Mouse (Mus musculus) midbrain, embryonic 11.5 days (tissue): Measurements from ENCODE around the gene Leng9. TPM values are rescaled to one million over a fixed set of nuclear protein-coding genes. Genes with fewer than 3 reads are reported as not detected.
A peak's percentile ranks its signal among the peaks of the same experiment; 100 is the strongest.

Experiments used
- ATAC-seq: fragments of 200-750 bp; cut with Nextera tagmentation; 2 replicates; pipeline ENCODE4 v1.8.0; 2017; ENCODE audit warnings: moderate TSS enrichment, moderate library complexity; ENCODE audit not compliant: low FRiP score
- DNase-seq: peaks from one replicate; pipeline ENCODE4 v3.0.0; 2015; ENCODE audit warnings: low spot score; ENCODE audit errors: missing footprints
- H3K27ac ChIP-seq: fragments of 300-500 bp; sonication (generic); 2 replicates; pipeline ENCODE4 v1.5.1; 2014; ENCODE audit warnings: low read depth, low read length
- H3K27me3 ChIP-seq: fragments of 300-500 bp; sonication (generic); 2 replicates; pipeline ENCODE4 v1.6.1; 2014; ENCODE audit warnings: mild to moderate bottlenecking, low read length, moderate library complexity, mixed read lengths; ENCODE audit not compliant: control insufficient read depth, insufficient read depth
- H3K36me3 ChIP-seq: fragments of 300-500 bp; sonication (generic); 2 replicates; pipeline ENCODE4 v1.6.1; 2014; ENCODE audit warnings: mild to moderate bottlenecking, low read length, moderate library complexity, mixed read lengths; ENCODE audit not compliant: control insufficient read depth, insufficient read depth
- H3K4me1 ChIP-seq: fragments of 300-500 bp; sonication (generic); 2 replicates; pipeline ENCODE4 v1.6.1; 2014; ENCODE audit warnings: low read length; ENCODE audit not compliant: control insufficient read depth, insufficient read depth
- H3K4me2 ChIP-seq: fragments of 300-500 bp; sonication (generic); 2 replicates; pipeline ENCODE4 v1.6.1; 2014; ENCODE audit warnings: mild to moderate bottlenecking, moderate library complexity
- H3K4me3 ChIP-seq: fragments of 300-500 bp; sonication (generic); 2 replicates; pipeline ENCODE4 v1.5.1; 2014; ENCODE audit warnings: low read depth, low read length
- H3K9ac ChIP-seq: fragments of 300-500 bp; sonication (generic); 2 replicates; pipeline ENCODE4 v1.6.1; 2014; ENCODE audit warnings: low read length
- H3K9me3 ChIP-seq: fragments of 300-500 bp; sonication (generic); 2 replicates; pipeline ENCODE4 v1.6.1; 2016; ENCODE audit warnings: low read length; ENCODE audit not compliant: control insufficient read depth
- WGBS: fragments of 180-500 bp; shearing (Covaris S2); extraction: QIAGEN DNeasy Blood & Tissue Kit; methylation state at CpG from one replicate; pipeline ENCODE4 v1.1.7; 2014; 5-methylcytosine and 5-hydroxymethylcytosine counted together
- polyA plus RNA-seq: library from polyadenylated mRNA; unstranded; fragments of >200 nt; fragmentation: Nextera tagmentation; extraction: Ambion mirVana; gene quantifications from 2 replicates; pipeline ENCODE4 v1.2.1, GENCODE M21; 2014

Leng9 gene
- polyA plus RNA-seq, 1 experiment from 2014 or later, result 2.0 TPM

GRCm38 (mm10) chr7:4154976-4155375 is 4.8 kb upstream of the Leng9 start:
- 31% methylated on average over 4 of the region's 4 CpGs for WGBS

DNA sequence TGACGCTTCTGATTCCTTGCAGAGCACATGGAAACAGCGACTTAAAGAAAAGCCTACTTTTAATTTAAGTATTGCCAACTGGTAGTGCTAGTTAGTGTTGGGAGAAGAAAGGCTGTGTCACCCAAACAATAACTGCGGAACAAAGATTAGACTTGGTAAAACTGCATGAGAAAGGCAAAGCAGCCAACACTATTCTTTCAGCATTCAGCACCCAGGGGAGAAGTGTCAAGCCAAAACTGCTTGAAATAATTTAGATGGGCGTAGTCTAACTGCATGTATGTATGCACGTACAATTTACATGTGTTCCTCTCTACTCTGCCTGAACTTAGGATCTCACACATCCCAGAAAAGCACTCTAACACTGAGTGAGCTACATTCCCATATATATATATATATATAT is 4.2 kb upstream of the Leng9 start:
- peak; percentile 23 for DNase-seq
- WGBS, result 80% methylated on average over 5 of the region's 5 CpGs

More at GRCm38 (mm10) chr7:4154976-4155375, 4.8 kb upstream of the Leng9 start:
- peaks cover 7% of the 10 kb centered on the region for H3K4me1 ChIP-seq
- H3K4me3 ChIP-seq, result no peak overlapping the region
- ATAC-seq (no peak), DNase-seq (peak; percentile 75)
- no peak overlapping the region for H3K4me2 ChIP-seq
- H3K36me3 ChIP-seq, result no peaks in the 10 kb centered on the region
- H3K27ac ChIP-seq, result no peak overlapping the region
- H3K9ac ChIP-seq, result no peak overlapping the region
- no peaks in the 10 kb centered on the region for H3K9me3 ChIP-seq
- peaks cover 17% of the 10 kb centered on the region for H3K27me3 ChIP-seq

GRCm38 (mm10) chr7:4151241-4151640 is 1.1 kb upstream of the Leng9 start:
- Histone ChIP-seq H3K27ac (no peak overlapping the region), H3K4me3 (no peak overlapping the region), H3K36me3 (peaks cover 8% of the 10 kb centered on the region), H3K4me2 (peak overlapping the region; percentile 7; the same call in 1 of the 2 replicates), H3K9ac (no peak overlapping the region), H3K9me3 (no peaks in the 10 kb centered on the region), H3K27me3 (peaks cover 17% of the 10 kb centered on the region), H3K4me1 (peaks cover 17% of the 10 kb centered on the region)
- ATAC-seq, result no peak
- peak; percentile 81 for DNase-seq
- WGBS, result 15% methylated on average over 22 of the region's 22 CpGs

More for the DNA sequence above, 4.2 kb upstream of the Leng9 start:
- Histone ChIP-seq H3K4me1 (peaks cover 10% of the 10 kb centered on the region), H3K4me3 (no peak overlapping the region), H3K4me2 (no peak overlapping the region), H3K27ac (no peak overlapping the region), H3K27me3 (peaks cover 17% of the 10 kb centered on the region), H3K9me3 (no peaks in the 10 kb centered on the region), H3K36me3 (no peaks in the 10 kb centered on the region), H3K9ac (no peak overlapping the region)
- ATAC-seq, result no peak

- H3K36me3 ChIP-seq, result peaks cover 8% of the 10 kb centered on the region
- 7% methylated on average over 14 of the region's 14 CpGs for WGBS
- H3K27me3 ChIP-seq, result peaks cover 17% of the 10 kb centered on the region
- H3K4me2 ChIP-seq, result peak overlapping the region; percentile 15
- no peak overlapping the region for H3K27ac ChIP-seq
- DNase-seq, result peak; percentile 85
- H3K9ac ChIP-seq, result no peak overlapping the region
- no peak for ATAC-seq
- peaks cover 17% of the 10 kb centered on the region for H3K4me1 ChIP-seq
- H3K9me3 ChIP-seq, result no peaks in the 10 kb centered on the region
- no peak overlapping the region for H3K4me3 ChIP-seq
Observed at GRCm38 (mm10) chr7:4150811-4151221, 642 bp upstream of the Leng9 start.

DNA sequence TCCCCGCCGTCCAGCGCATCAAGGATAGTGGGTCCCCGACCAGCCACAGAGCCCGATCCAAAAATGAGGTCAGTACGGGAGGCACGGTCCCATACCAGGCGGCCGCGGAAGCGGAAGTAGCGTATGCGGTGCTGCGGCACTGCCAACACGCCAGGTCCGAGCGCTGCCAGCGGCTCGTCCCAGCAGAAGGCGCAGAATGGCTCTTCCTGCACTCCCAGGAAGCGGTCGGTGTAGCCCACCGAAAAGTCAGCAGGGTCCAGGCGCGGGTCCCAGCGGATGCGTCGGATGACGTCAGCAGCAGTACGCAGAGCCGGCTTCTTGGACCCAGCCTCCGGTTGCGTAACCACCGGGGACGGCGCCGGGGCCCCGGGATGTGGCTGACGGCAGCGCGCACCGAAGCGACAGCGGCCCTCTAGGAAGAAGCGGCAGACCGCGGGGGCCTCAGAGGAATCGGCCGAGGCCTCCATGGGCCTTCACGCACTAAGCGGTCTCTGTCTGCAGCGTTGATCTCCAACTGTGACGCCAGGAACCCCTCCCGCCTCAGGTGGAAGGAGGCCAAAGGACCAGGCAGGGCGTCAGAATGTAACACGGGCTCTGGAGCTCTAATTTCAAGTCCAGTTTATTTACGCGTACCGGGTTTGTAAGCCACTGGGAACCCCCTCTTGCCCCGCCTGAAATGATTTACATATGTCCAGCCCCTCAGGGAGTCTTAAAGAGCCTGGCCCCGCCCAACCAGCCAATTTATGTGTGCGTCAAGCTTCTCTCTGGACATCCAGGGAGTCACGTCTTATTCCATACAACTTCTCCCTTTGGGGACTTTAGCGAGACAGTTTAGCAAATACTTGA is 742 bp downstream of the Leng9 start:
- peaks cover 18% of the 10 kb centered on the region for H3K36me3 ChIP-seq
- H3K9ac ChIP-seq, result peak overlapping the region; percentile 77
- H3K9me3 ChIP-seq, result no peaks in the 10 kb centered on the region
- ATAC-seq (peak; percentile 79), DNase-seq (peak; percentile 97)
- peak overlapping the region; percentile 92 for H3K4me2 ChIP-seq
- H3K4me1 ChIP-seq, result peaks cover 17% of the 10 kb centered on the region
- under 1% methylated on average over 64 of the region's 64 CpGs for WGBS
- peak overlapping the region; percentile 68 for H3K4me3 ChIP-seq
- peaks cover 17% of the 10 kb centered on the region for H3K27me3 ChIP-seq
- H3K27ac ChIP-seq, result peak overlapping the region; percentile 73

DNA sequence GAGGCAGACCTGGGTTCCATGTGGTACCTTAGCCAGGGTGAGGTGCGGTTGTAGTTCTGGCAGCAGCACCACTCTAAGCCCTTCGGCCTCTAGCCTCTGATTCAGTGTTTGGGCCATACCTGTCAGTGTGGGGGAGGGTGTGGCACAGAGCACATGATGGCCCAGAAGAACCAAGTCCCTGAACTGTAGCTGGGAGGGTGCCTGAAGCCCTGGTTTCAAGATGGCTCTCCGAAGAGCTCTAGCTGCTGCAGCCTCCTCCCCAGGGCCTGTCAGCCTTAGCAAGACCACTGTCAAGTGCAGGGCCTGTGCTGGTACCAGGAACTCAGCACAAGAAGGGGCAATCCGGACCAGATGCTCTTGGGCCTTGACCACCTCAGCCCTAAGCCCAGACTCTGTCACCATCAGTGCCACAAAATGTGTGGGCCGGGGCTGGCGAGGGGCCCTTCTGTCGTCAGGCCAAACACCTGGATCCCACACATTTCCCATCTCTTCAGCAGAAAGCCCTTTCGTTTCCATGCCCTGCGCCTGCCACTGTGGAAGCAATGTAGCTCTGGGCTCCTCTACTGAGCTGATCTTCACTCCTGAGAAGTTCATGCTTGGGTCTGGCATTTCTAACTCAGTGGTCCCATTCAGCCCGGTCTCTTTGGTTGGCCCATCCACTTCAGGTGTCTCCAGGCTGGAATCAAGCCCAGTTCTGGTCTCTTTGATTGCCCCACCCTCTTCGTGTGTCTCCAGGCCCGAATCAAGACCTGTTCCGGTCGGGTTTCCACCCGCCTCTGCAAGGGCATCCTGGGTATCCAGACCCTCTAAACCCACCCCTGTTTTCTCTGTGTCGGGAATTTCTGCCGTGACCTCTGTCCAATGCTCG is 1.6 kb downstream of the Leng9 start:
- WGBS, result 31% methylated on average over 18 of the region's 18 CpGs
- Histone ChIP-seq H3K4me1 (peaks cover 17% of the 10 kb centered on the region), H3K27me3 (peaks cover 17% of the 10 kb centered on the region), H3K4me3 (peak overlapping the region; percentile 68), H3K36me3 (peaks cover 26% of the 10 kb centered on the region), H3K9ac (peak overlapping the region; percentile 77), H3K27ac (peak overlapping the region; percentile 73), H3K9me3 (no peaks in the 10 kb centered on the region), H3K4me2 (peak overlapping the region; percentile 92)
- DNase-seq (peak; percentile 92), ATAC-seq (peak; percentile 0; the same call in 1 of the 2 replicates)

GRCm38 (mm10) chr7:4147836-4148235 is 2.3 kb downstream of the Leng9 start:
- Histone ChIP-seq H3K36me3 (peaks cover 33% of the 10 kb centered on the region), H3K9ac (no peak overlapping the region), H3K9me3 (no peaks in the 10 kb centered on the region), H3K4me3 (0 out of 2 replicates have a peak overlapping the region, but pooled peaks have one; percentile 68), H3K27ac (no peak overlapping the region), H3K4me2 (no peak overlapping the region), H3K4me1 (peaks cover 17% of the 10 kb centered on the region), H3K27me3 (peaks cover 17% of the 10 kb centered on the region)
- DNase-seq, result no peak
- no peak for ATAC-seq
- 85% methylated on average over 4 of the region's 4 CpGs for WGBS

DNA sequence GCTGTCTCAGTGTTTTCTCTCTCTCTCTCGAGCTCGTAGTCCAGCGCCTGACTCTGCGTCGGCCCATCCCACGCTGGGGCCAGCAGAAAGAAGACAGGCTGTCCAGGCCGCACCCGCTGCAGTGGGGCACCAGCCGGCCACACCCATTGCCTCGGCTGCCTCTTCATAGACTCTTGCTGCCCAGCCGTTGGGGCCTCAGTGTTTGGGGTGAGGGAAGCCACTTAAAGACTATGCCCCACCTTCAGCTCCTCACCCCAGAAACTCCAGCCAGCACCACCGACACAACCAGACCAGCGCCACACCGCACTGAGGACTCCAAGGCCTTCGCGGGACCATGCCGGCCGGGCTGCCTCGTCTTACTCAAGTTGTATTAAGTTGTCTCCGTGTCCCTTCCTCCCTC is 2.8 kb downstream of the Leng9 start:
- ATAC-seq (no peak), DNase-seq (peak; percentile 57)

More for the DNA sequence above, 2.8 kb downstream of the Leng9 start:
- Histone ChIP-seq H3K9ac (no peak overlapping the region), H3K27me3 (peaks cover 17% of the 10 kb centered on the region), H3K9me3 (no peaks in the 10 kb centered on the region), H3K4me2 (no peak overlapping the region), H3K4me1 (peaks cover 17% of the 10 kb centered on the region), H3K4me3 (no peak overlapping the region), H3K27ac (no peak overlapping the region), H3K36me3 (peaks cover 37% of the 10 kb centered on the region)
- WGBS, result 93% methylated on average over 20 of the region's 20 CpGs
